Mouse (Mus musculus) embryonic stem cell, embryonic (primary cell): ENCODE measurements around the gene Olfr1258.
"Not testable (repeated sequence)": the region's sequence is repeated elsewhere in the genome, so short reads cannot be mapped to it uniquely, and the experiment has no call there.

Source experiments
- CTCF ChIA-PET, 4 experiments: fragments of 300-600 bp in 2 of 4; fragments of 350-600 bp in 2 of 4; sonication (Branson Sonifier 250); formaldehyde crosslinking; loops; one replicate each; lab custom pipeline; 2022; ENCODE audit warnings: inconsistent platforms in 2 of 4; lab: Charles Lee
- POLR2A ChIA-PET, 4 experiments: fragments of 300-600 bp in 2 of 4; fragments of 350-600 bp in 2 of 4; sonication (Branson Sonifier 250); formaldehyde crosslinking; loops; one replicate each; lab custom pipeline; 2022; ENCODE audit warnings: antibody characterized with exemption in 4 of 4, inconsistent platforms in 1 of 4; lab: Charles Lee

Olfr1258 gene

GRCm38 (mm10) chr2:89927009-89927408, at the start of gene Olfr1258:
TSS of gene Olfr1258 (plus strand) at chr2:89927309.
- ChIA-PET POLR2A (no interaction called here), CTCF (no interaction called here)

- CTCF ChIA-PET = no interaction called here
- POLR2A ChIA-PET = no interaction called here
These were observed 49.0 kb upstream of the Olfr1258 start, which contains the start of gene Olfr1257 for GRCm38 (mm10) chr2:89878137-89878536. TSS of gene Olfr1257 (plus strand) at chr2:89878437.

- CTCF ChIA-PET, POLR2A ChIA-PET: not testable (repeated sequence)
These were observed 14.5 kb upstream of the Olfr1258 start for GRCm38 (mm10) chr2:89912616-89913015.

- POLR2A ChIA-PET = interaction anchor here in 1 of 4 experiments (0.6 kb wide), 1 partner anchor 95 kb away, joined by 5 read pairs; no protein-coding TSS in a partner anchor
- CTCF ChIA-PET = no interaction called here
These were observed 21.5 kb downstream of the Olfr1258 start, which contains the start of gene Olfr1259 for GRCm38 (mm10) chr2:89948564-89948963. TSS of gene Olfr1259 (minus strand) at chr2:89948664.

GRCm38 (mm10) chr2:89974184-89974583, 47.1 kb downstream of the Olfr1258 start, which contains the start of gene Olfr1260:
TSS of gene Olfr1260 (plus strand) at chr2:89974340.
- CTCF ChIA-PET = no interaction called here
- POLR2A ChIA-PET = no interaction called here

GRCm38 (mm10) chr2:89977709-89978108, 50.6 kb downstream of the Olfr1258 start:
- ChIA-PET CTCF (no interaction called here), POLR2A (no interaction called here)
